Mouse (Mus musculus) adrenal gland, adult 2 months (tissue): ENCODE data around the gene Prr15l. TPM values are rescaled to one million over a fixed set of nuclear protein-coding genes. Genes with fewer than 3 reads are reported as not detected.
A peak's percentile ranks its signal among the peaks of the same experiment; 100 is the strongest.

ENCODE experiments used
- DNase-seq: peaks from one replicate; pipeline ENCODE4 v3.0.0; 2021
- polyA plus RNA-seq: library from polyadenylated mRNA; depleted of rRNA; stranded (reverse); fragments of >200 nt; gene quantifications from 2 replicates; pipeline ENCODE4 v1.2.3, GENCODE M21; 2012
- total RNA-seq, 2 experiments: library from RNA; stranded (reverse); gene quantifications; 2 replicates each; pipeline ENCODE4 v1.2.3; 2021

Prr15l gene
- total and polyA plus RNA-seq, 3 experiments = 0.52 to 0.66 TPM; not detected in 1

DNA sequence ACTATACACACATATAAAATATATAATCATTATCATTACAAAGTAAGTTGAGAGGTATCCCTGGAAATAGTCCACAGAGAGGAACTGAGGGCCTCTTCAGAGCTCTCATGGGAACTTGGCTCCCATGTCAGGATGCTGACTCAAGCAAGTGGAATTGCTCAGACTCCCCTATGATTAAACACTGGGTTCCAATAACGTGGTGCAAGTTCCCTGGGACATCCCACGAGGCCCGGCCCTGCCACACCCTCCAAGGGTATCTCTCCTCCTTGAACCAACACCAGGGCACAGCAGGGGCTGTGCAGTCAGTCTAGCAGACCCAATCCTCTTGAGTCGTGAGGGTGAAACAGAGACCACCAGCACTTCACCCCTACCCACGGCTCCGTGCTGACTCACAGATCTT, 8.9 kb upstream of the Prr15l start:
- DNase-seq = no peak

DNA sequence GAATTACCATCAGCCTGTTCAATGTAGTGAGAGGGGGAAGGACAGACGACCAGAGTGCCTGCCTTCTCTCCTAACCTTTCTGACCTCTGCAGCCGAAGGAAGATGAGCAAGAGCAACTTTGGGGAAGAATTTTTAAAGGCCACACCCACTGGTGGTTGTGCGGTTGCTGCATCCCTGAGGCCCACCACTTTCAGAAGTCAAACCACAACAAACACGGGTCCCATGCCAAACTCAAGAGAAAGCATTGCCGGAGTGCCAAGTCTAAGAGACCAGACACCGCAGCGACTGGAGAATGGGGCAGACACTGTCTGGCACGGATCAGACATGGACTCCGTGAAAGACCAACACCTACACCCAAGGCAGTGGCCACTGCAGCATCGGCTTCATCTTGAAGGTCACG, 3.0 kb upstream of the Prr15l start:
- DNase-seq = no peak

DNA sequence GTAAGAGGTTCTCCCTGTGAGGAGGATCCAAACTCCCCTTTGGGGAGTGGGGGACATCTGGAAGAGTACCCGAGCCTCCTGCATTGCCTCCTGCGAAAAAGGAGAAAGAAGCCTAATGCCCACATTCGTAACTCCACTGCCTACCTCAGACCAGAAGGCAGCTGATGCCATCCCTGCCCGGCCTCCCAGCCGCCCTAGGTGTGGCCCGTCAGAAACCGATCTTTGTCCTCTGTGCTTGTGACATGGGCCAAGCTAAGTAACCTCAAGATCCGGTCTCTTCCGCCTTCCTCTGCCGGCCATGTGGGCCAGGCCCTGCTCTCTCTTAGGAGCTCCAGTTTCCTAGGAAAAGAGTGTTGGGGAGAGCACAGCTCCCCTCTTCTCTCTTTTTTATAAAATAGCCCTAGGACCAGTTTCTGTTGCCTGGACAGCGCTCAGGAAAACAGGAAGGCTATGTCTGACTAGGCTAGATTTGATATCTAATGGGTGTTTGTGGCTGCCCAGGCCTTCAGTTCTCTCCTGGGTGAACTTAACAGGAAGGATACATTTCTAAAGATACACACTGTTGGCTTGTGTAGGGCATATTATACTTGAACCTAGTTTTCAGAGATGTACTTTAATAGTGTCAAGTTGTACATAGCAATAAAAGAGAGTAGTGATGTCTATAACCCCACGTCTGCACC, 2.3 kb upstream of the Prr15l start:
- DNase-seq = no peak

- DNase-seq = no peak
Measured at GRCm38 (mm10) chr11:96926587-96926986, 1.3 kb upstream of the Prr15l start.

GRCm38 (mm10) chr11:96928691-96929090, 787 bp downstream of the Prr15l start:
- no peak for DNase-seq

GRCm38 (mm10) chr11:96929096-96929765, 1.3 kb downstream of the Prr15l start:
- DNase-seq = no peak

GRCm38 (mm10) chr11:96929766-96930331, 1.9 kb downstream of the Prr15l start:
- DNase-seq = no peak

GRCm38 (mm10) chr11:96931327-96932062, 3.6 kb downstream of the Prr15l start:
- DNase-seq = no peak

- DNase-seq = no peak
Measured at GRCm38 (mm10) chr11:96933562-96934276, 5.8 kb downstream of the Prr15l start.

DNA sequence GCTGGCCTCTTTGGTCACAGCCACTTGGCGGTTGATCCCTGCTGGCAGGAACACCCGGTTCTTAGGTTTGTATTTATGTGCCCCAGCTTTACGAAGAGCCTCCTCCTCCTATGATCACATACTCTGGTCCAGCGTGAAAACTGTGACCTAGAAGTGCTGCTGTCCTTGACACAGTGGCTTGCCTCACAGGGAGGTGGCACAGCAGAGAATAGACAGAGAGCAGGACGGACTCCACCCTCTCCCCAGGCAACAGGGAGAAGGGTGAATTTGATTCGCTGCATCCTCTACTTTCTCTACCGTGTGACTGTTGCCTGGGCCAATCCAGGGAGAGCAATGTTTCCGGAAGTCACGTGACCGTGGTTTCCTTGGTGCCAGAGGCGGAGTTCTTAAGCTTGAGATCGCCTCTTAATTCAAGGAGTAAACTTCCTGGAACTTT, 7.0 kb downstream of the Prr15l start:
- DNase-seq = peak; percentile 90

DNA sequence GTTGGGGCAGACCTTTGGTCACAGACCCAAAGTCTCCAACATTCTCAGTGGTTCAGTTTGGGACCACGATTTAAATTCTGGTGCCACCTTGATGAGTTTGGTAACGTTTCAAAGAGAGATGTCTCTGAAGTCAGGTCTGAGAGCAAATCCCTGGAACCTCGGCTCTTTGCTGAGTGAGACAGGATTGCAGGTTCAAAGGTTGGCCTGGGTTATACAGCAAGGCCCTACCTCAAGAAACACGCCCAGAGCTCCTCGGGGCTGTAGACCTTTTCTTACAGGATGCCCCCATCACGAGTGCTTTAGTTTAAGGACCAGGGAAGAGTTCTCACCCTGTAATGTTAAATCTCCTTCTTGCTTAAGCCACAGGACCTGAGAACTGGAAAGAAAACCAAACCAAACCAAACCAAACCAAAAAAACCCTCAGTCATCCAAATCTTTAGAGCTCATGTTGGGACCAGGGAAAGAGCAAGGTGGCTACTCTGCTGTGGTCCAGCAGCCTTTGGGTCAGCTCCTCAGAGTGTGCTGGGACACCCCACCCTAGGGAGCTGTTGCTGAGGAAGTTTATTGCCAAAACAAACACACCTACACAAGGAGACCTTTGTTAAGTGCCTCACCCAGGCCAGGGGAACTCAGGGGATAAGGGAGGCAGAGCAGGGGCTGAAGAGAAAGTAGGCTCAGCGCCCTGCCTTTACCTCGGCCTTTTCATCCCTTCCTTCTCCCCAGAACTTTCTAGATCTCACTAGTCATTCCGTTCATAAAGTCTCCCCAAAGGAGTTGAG, 8.2 kb downstream of the Prr15l start:
- DNase-seq = no peak

DNA sequence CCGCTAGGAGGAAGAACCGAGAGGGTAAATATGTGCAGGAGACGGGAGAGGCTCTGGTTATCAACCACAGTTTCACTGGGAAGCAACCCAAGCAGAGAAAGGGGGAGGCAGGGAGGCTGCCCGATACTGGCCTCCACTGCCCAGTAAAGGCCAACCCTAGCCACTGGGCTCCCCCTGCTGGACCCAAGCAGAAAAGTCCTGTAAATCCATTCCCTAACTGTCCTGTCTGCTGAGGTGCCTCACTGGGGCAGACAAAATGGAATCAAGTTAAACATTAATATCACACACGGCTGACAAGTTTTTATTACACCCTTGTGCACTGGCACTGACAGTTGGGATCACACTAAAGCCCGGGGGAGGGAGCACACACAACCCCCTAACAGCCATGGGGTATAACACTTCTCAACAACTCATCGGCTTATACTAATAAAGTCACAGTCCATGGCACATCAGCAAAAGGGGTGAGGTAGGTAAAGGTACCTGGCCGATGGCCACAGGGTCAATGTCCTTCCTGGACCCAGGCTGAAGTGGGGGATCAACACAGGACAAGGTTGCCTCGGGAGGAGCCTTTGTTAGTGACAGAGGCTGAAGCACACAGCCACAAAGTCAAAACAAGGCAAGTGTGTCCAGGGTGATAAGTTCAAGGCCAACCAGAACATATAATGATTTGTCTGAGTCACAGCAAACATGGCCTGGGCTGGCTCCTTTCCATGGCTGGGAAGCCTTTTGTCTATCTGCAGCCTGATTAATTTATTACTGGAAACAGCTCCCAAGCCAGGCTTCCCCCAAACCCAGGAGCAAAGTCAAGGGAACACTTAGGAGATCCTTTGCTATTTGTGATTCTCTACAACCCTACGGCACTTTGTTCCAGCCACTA, 9.9 kb downstream of the Prr15l start:
- peak; percentile 88 for DNase-seq

DNA sequence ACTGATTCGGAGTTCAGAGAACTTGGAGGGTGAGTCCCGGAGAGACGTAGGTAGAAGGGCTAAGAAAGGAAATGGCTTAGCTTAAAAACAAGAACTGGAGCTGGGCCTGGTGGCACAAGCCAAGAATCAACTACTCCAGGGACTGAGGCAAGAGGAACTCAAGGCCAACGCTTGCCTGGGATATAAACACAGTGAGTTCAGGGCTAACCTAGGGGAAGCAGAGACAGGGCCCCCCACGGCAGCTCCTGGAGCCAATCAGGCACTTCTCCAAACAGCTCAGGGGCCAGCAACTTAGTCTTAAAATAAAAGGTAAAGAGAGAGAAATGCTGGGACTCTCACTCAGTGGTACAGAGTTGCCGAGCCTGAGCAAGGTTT, 10.5 kb downstream of the Prr15l start:
- DNase-seq = no peak

DNA sequence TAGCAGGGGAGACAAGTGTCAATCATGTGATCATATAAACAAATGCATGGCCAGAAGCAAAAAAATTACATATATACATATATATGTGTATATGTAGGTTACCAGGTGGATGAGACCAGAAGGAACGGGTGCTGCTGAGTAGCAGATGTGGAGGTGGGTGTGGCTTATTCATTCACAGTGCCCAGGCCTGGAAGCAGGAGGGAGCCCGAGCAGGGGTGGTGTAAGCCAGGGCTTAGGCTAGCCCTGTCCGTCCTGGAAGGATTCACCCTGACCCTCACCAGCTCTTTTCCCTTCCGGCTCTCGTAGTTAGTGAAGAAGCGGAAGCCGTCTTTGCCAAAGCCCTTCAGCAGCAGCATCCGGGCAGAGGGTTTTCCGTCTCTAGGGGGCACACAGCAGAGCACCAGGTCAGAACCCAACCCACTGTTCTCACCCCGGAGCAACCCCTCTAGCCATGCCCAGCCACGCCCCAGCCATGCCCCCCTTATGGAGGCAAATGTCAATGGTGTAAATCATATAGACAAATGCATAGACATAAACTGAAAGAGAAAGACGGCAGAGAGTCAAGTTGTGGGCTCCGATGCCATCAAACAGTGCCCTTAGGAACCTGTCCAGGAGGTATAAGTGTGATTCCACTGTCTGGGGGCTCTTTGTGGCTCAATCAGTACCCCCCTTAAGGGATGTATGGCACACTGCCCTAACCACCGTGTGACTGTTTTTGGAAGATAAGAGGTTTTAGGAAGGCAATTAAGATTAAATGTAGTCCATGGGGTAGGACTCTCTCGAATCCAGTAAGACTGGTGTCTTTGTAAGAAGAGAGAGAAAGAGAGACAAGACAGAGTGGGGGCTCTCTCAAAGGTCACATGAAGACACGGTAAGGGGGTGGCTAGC, 12.9 kb downstream of the Prr15l start:
- DNase-seq = no peak

DNA sequence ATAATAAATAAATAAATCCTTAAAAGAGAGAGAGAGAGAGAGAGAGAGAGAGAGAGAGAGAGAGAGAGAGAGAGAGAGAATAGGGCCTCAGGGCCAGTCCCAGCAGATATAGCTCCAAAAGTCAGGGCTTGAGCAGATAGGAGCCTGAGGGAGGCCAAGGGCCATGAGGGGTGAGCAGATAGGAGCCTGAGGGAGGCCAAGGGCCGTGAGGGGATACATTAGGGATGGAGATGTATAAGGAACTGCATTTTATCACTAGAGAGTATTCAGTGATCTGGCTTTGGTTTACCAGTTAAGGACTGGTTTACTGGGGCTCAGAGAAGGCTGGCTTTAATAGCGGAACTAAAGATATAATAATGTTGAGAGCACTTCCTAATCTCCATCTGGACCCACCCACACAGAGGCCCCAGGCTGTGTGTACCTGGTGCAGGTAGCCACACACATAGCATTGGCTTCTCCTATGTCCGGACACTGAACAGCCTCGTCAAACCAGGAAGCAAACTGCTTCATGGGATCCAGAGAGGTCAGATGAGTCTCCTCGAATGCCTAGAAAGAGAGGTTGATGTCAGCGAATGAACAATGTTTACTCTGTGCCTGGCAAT, 14.2 kb downstream of the Prr15l start:
- no peak for DNase-seq

GRCm38 (mm10) chr11:96943746-96944304, 15.9 kb downstream of the Prr15l start, which contains the start of gene Pnpo:
Gene Pnpo (minus strand): TSS chr11:96943986.
- DNase-seq = peak; percentile 97

DNA sequence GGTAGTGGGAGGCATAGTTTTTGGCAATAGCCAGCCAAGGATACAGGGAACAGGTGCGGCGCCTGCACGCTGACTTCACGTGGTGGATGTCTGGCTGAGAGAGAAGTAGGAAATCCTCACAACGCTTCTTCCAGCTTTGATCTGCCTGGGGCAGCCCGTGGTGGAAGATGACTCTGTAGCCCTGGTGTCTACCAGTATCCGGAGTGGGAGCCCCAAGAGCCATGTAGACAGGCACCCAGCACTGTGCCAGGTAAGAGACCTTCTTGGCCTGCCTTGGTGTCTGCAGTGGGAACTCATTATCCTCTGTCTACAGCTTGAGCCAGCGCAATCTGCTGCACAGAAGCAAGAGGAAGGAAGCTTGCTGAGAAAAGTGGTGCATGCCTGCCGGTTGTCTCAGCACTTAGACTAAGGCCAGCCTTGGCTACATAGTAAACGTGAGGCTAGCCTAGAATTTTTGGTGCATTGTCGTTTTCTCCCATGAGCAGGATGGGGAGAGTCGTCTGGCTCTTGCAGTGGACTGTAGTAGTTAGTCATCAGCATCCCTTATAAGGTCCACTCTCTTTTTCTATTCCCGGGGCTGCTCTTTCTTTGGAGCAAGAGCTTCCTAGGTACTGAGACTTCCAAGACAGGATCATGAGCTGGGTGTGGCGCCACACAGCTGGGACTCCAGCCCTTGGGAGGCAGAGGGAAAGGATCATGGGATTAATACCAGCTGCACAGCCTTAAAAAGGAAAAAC, 17.1 kb downstream of the Prr15l start:
- DNase-seq = no peak

DNA sequence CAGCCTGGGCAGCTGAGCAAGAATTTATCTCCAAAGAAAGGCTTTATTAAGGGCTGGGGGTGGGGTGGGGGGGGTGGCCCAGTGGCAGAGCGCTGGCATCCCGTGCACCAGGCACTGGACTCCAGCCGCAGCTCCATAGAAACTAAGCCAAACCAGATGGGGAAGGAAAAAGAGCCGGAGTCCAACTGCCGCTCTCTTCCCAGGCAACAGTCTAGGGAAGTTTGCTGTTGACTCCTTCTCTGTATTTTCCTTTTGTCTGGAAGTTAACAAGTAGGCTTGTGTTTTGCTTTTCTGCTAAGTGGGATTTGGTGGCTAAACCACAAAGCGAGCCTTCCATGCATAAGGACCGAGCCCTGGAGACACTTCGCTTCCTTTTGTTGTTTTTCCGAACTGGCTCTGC, 18.6 kb downstream of the Prr15l start:
- DNase-seq = no peak
